Mouse (Mus musculus) kidney, adult 2 months (tissue): ENCODE measurements around the gene Armc12. TPM values are rescaled to one million over a fixed set of nuclear protein-coding genes. Genes with fewer than 3 reads are reported as not detected.

ENCODE experiments used
- DNase-seq: peaks from one replicate; pipeline ENCODE4 v3.0.0; 2021
- H3K27ac ChIP-seq: fragments of 200-500 bp; 2 replicates; pipeline ENCODE4 v1.5.1; 2012; ENCODE audit warnings: low read depth, low read length, control low read depth, inconsistent platforms; ENCODE audit not compliant: insufficient read depth
- H3K27me3 ChIP-seq: fragments of 200-500 bp; replicated peaks from 2 replicates; pipeline ENCODE4 v1.6.1; 2012; ENCODE audit warnings: mild to moderate bottlenecking, moderate library complexity, low read length, inconsistent platforms; ENCODE audit not compliant: control insufficient read depth, insufficient read depth
- H3K36me3 ChIP-seq: fragments of 200-500 bp; 2 replicates; pipeline ENCODE4 v1.6.1; 2012; ENCODE audit warnings: mild to moderate bottlenecking, moderate library complexity, low read length, inconsistent platforms; ENCODE audit not compliant: control insufficient read depth, insufficient read depth
- H3K4me1 ChIP-seq: fragments of 200-500 bp; 2 replicates; pipeline ENCODE4 v1.6.1; 2011; ENCODE audit warnings: low read length; ENCODE audit not compliant: control insufficient read depth, insufficient read depth
- H3K4me3 ChIP-seq: fragments of 200-500 bp; 2 replicates; pipeline ENCODE4 v1.5.1; 2011; ENCODE audit warnings: mild to moderate bottlenecking, low read depth, low read length, control low read depth; ENCODE audit not compliant: insufficient read depth
- CTCF ChIP-seq: fragments of 200-500 bp; conservative IDR thresholded peaks from 2 replicates; pipeline ENCODE4 v1.5.1; 2011; ENCODE audit warnings: low read depth, mild to moderate bottlenecking, control low read depth, low read length, moderate library complexity, mixed read lengths; ENCODE audit not compliant: insufficient read depth, insufficient read length
- POLR2A ChIP-seq: fragments of 200-500 bp; IDR thresholded peaks from one replicate; pipeline ENCODE4 v1.6.1; 2011; ENCODE audit warnings: low read depth, low read length, control low read depth
- WGBS: fragments of 180-500 bp; shearing (Covaris S2); methylation state at CpG from one replicate; pipeline ENCODE4 v1.1.7; 2018; 5-methylcytosine and 5-hydroxymethylcytosine counted together
- polyA plus RNA-seq: library from polyadenylated mRNA; depleted of rRNA; stranded (reverse); fragments of >200 nt; gene quantifications from 2 replicates; pipeline ENCODE4 v1.2.3, GENCODE M21; 2012; rRNA removed

Gene Armc12
- 0.20 TPM in 1 of 2 replicates, not detected in the other for polyA plus RNA-seq

DNA sequence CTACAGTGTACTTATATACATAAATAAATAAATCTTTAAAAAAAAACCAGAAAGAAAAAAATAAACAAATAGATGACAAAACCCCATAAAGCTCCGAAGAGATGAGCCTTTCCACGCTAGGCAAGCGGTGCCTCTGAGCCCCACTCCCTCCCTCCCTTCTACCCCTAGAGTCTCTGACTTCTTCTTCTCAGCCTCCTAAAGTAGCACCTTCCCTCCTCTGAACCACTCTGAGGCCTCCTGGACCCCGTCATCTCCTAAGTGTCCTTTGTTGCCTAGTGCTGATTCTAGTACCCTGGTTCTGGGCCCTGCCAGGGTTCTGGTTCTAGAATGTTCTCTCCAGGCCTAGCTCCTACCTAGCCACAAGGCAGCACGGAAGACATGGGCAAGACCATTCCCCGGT is at the start of gene Armc12:
Armc12 (plus strand) TSS at position 301 of the 400 bp plus-strand sequence.
- Histone ChIP-seq H3K4me3 (no peak within 1 kb of the TSS), H3K27ac (no peak within 1 kb of the TSS), H3K4me1 (peaks cover 13% of the 10 kb centered on the region; the same call in 1 of the 2 replicates), H3K27me3 (no peaks in the 10 kb centered on the region), H3K36me3 (no peaks in the 10 kb centered on the region)
- TF ChIP-seq POLR2A (no peak), CTCF (no peak)
- DNase-seq: no peak
- 92% methylated on average over 6 of the region's 6 CpGs for WGBS

DNA sequence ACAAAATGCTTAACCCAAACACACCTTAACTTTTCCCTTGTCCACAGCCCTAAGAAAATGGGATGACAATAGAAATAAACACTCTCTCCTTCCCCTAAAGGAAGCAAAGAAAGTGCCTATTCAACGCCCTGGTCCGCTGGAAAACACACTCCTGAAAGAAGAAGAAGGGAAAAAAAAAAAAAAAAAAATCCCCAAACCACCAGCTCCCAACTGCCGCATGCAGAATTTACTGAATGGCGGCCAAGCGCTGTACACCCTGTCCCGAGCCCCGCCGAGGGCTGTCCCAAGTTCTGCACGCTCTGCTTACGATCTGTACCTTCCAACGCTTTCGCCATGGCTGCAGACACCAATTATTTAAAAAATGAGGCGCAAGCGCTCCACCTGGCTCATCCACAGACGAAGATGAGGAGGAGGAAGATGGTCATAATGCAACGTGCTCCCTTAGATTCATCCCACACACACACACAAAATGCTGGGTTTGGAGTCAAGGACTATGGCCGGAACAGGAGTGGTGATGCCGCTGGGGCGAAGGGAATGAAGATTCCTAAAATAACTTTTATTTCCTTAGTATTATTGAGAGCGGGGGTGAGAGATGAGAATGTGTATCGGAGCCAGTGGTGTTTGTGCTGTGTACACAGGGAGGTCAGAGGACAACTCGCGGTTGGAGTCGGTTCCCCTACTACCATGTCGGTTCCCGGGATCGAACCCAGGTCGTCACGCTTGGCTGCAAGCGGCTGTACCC is 45.7 kb upstream of the Armc12 start:
- peak; percentile 42 for DNase-seq
- no peaks in the 10 kb centered on the region for H3K36me3 ChIP-seq
- H3K27me3 ChIP-seq: no peaks in the 10 kb centered on the region
- H3K27ac ChIP-seq: peak overlapping the region; percentile 37; the same call in 1 of the 2 replicates
- H3K4me3 ChIP-seq: peak overlapping the region; percentile 85
- peaks cover 6% of the 10 kb centered on the region; the same call in 1 of the 2 replicates for H3K4me1 ChIP-seq
- TF ChIP-seq CTCF (no peak), POLR2A (no peak)
- WGBS: 7% methylated on average over 30 of the region's 30 CpGs

DNA sequence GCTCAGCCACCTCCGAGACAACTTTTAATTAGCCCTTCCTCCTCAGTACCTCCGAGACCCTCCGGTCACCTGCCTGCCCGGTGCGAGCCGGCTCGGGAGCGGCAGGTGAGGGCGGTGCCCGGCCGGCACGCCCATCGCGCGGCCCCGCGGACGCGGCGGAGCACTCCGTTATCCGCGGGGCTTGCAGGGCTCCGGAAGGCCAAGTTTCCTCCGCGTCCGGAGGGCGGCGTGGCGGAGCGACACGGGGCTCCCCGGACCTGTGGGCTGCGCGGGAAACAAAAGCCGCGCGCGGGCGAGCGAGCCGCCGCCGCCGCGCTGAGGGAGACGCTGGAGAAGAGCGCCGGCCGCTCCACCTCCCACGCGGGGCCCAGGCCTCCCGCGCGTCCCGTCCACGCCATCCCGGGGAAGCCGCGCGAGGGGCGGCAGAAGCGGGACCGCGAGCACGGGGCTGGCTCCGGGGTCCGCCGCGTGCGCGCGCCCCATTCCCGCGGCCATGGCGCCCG is 45.1 kb upstream of the Armc12 start:
- peaks cover 6% of the 10 kb centered on the region; the same call in 1 of the 2 replicates for H3K4me1 ChIP-seq
- peak overlapping the region; percentile 85 for H3K4me3 ChIP-seq
- no peaks in the 10 kb centered on the region for H3K36me3 ChIP-seq
- peak overlapping the region; percentile 37; the same call in 1 of the 2 replicates for H3K27ac ChIP-seq
- no peaks in the 10 kb centered on the region for H3K27me3 ChIP-seq
- peak; percentile 72 for DNase-seq
- WGBS: under 1% methylated on average over 76 of the region's 77 CpGs
- no peak for TF ChIP-seq POLR2A

DNA sequence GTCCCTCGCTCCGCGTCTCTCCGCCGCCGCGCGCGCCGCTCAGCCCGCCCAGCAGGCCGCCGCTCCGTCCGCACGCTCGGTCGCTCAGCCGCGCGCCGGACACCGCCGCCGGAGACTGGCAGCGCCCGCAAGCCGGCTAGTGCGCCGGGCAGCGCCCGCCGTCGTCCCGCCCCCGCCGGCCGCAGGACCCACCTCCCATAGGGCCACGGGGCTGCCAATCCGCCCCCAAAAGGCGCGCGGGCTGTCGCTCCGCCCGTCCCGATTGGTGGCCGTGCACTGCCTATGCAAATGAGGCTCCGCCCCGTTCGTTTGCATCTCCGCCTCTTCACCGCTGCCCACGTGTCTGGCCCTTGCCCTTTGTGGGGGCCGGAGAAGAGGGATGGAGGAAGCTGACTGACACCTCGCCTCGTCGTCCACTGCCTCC is 44.6 kb upstream of the Armc12 start:
- Histone ChIP-seq H3K4me3 (peak overlapping the region; percentile 85), H3K27me3 (no peaks in the 10 kb centered on the region), H3K36me3 (no peaks in the 10 kb centered on the region), H3K4me1 (peaks cover 6% of the 10 kb centered on the region; the same call in 1 of the 2 replicates), H3K27ac (peak overlapping the region; percentile 37; the same call in 1 of the 2 replicates)
- DNase-seq: peak; percentile 99
- WGBS: 4% methylated on average over 55 of the region's 58 CpGs
- TF ChIP-seq POLR2A (peak; percentile 65), CTCF (no peak)

DNA sequence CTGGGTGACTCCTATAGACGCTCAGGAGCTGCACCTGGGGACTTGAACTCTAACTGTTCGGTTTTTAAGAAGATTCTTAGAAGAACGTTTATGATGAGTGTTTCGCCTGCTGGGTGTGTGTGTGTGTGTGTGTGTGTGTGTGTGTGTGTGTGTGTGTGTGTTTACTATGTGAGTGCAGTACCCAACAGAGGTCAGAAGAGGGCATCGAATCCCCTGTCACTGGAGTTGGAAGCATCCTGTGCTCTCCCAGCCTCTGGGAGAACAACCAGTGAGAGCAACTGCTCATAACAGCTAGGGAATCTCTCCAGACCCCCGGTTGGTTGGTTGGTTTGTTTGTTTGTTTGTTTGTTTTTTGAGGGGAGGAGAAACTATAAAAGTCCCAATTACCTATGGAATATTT is 43.9 kb upstream of the Armc12 start:
- H3K27ac ChIP-seq: no peak overlapping the region
- TF ChIP-seq POLR2A (no peak), CTCF (no peak)
- H3K4me1 ChIP-seq: peaks cover 6% of the 10 kb centered on the region; the same call in 1 of the 2 replicates
- no peaks in the 10 kb centered on the region for H3K27me3 ChIP-seq
- H3K36me3 ChIP-seq: no peaks in the 10 kb centered on the region
- H3K4me3 ChIP-seq: no peak overlapping the region
- WGBS: 89% methylated on average over 6 of the region's 6 CpGs
- DNase-seq: no peak

DNA sequence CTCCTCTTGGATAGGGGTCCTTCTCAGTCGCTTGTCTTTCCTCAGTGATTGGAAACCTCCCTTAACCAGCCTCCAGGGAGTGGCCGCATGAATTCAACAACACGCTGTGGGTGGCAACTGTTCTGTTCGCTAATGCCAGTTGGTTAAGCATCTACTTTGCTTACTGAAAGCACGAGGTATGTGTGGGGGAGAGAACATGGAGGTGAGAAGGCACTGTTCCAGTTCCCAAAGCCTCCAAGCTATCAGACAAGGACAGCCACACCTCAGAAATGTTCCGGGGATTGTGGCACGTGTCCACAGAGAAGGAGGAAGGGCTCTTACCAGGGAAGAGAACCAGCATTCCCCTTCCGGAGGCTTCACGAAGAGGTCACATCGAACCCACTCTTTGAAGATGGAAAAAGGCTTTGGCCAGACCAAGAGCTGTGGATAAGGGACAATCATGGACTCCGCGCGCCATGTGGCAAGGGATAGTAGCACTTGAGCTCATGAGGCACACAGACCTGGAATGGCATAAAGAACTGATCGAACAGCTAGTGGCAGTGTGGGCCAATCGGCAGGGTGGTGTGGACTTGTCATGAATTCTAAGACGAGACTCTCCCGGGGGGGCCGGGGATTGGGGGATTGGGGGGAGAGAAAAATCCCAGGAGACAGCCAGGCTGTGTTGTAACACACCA is 42.9 kb upstream of the Armc12 start:
- Histone ChIP-seq H3K27me3 (no peaks in the 10 kb centered on the region), H3K4me3 (no peak overlapping the region), H3K27ac (no peak overlapping the region), H3K4me1 (peaks cover 4% of the 10 kb centered on the region; the same call in 1 of the 2 replicates), H3K36me3 (no peaks in the 10 kb centered on the region)
- 85% methylated on average over 18 of the region's 18 CpGs for WGBS
- TF ChIP-seq CTCF (no peak), POLR2A (no peak)
- no peak for DNase-seq
